Mouse (Mus musculus) thymus, postnatal 14 days (tissue): ENCODE results near the gene Kdr.

Experiments
- DNase-seq: peaks from one replicate; pipeline ENCODE4 v3.0.0; 2021

Gene Kdr

GRCm38 (mm10) chr5:75906102-75906501 lies 72.2 kb downstream of the Kdr start:
- no peak for DNase-seq

- DNase-seq = no peak
These were observed 77.9 kb downstream of the Kdr start for GRCm38 (mm10) chr5:75900231-75900920.

GRCm38 (mm10) chr5:75895351-75895750 lies 82.9 kb downstream of the Kdr start:
- no peak for DNase-seq

- no peak for DNase-seq
These were observed 85.2 kb downstream of the Kdr start for GRCm38 (mm10) chr5:75892956-75893471.
